8 mouse cellular contexts compared by ENCODE assay signal in the genomic region with DNA sequence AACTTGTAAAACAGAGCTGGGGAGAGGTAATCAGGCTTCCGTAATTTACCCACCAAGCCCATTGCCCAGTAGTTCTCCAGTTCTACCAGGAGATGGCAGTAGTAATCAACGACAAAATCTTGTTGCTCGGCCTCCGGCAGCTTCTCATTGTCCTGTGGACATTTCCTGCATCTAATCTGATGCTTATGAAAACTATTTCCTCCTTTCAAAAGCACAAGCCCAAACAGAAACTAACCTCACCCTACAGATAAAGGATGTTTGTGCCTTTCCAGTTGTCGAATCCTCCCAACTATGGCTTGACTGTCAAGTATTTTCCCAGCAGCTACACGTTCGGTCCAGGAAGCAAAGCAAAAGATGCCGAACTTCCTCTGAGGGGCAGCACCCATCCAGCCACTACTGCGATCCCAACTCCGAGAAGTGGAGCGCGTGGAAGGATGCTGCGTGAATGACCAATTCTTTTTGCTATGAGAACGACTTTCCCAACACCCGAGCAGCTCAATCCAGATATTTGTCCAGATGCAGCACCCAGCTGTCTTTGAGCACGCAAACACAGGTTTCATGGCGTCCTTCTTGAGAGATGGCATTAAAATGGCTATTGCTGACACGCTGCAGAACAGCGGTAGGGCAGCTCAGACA.
DNase-seq lines count a peak whose midpoint lies in the region; ATAC-seq and TF ChIP-seq lines count a peak whose summit lies in the region.

No protein-coding gene starts in this region.

- H3K9ac ChIP-seq in forebrain, postnatal 0 days = peak overlapping the region; percentile 52
- H3K9ac ChIP-seq in hindbrain, embryonic 12.5 days = peak overlapping the region; percentile 62
- H3K9ac ChIP-seq in lung, embryonic 16.5 days (ENCODE audit: low read length) = peak overlapping the region; percentile 68

- no peaks in the 10 kb centered on the region; the same call in 1 of the 2 replicates for H3K4me1 ChIP-seq in forebrain, postnatal 0 days (ENCODE audit: insufficient read depth)
- H3K4me1 ChIP-seq in hindbrain, embryonic 12.5 days = 0 out of 2 replicates have a peak, but pooled peaks cover 5% of the 10 kb centered on the region
- peaks cover 15% of the 10 kb centered on the region; the same call in 1 of the 2 replicates for H3K4me1 ChIP-seq in lung, embryonic 16.5 days (replicated peaks; ENCODE audit: control insufficient read depth, insufficient read depth, low read length)
- no peaks in the 10 kb centered on the region for H3K4me1 ChIP-seq in olfactory bulb, adult 2 months (ENCODE audit: control insufficient read depth, insufficient read depth, low read length)

- H3K9me3 ChIP-seq in forebrain, postnatal 0 days (ENCODE audit: low read length) = no peaks in the 10 kb centered on the region
- no peaks in the 10 kb centered on the region for H3K9me3 ChIP-seq in hindbrain, embryonic 12.5 days (replicated peaks)
- no peaks in the 10 kb centered on the region for H3K9me3 ChIP-seq in lung, embryonic 16.5 days (ENCODE audit: control insufficient read depth, low read length)

- H3K36me3 ChIP-seq in forebrain, postnatal 0 days (ENCODE audit: insufficient read depth) = no peaks in the 10 kb centered on the region
- no peaks in the 10 kb centered on the region for H3K36me3 ChIP-seq in hindbrain, embryonic 12.5 days
- no peaks in the 10 kb centered on the region for H3K36me3 ChIP-seq in lung, embryonic 16.5 days (ENCODE audit: control insufficient read depth, insufficient read depth, low read length)

- no peak overlapping the region; the same call in 1 of the 2 replicates for H3K27ac ChIP-seq in forebrain, postnatal 0 days (ENCODE audit: low read depth, low read length)
- H3K27ac ChIP-seq in hindbrain, embryonic 12.5 days = no peak overlapping the region
- peak overlapping the region; percentile 96 for H3K27ac ChIP-seq in lung, embryonic 16.5 days (ENCODE audit: low read length)
- peak overlapping the region; percentile 0; the same call in 1 of the 2 replicates for H3K27ac ChIP-seq in olfactory bulb, adult 2 months (ENCODE audit: insufficient read depth, low read depth, low read length)

- peaks cover 21% of the 10 kb centered on the region; the same call in 1 of the 2 replicates for H3K27me3 ChIP-seq in forebrain, postnatal 0 days (ENCODE audit: insufficient read depth, low read length)
- peaks cover 37% of the 10 kb centered on the region for H3K27me3 ChIP-seq in hindbrain, embryonic 12.5 days
- H3K27me3 ChIP-seq in lung, embryonic 16.5 days (ENCODE audit: control insufficient read depth, insufficient read depth, low read depth, low read length) = no peaks in the 10 kb centered on the region

- DNase-seq in ES-CJ7 (ENCODE audit: low read depth, low spot score) = peak; percentile 81
- DNase-seq in c-Kit-positive CD71-positive TER-119-positive erythroid progenitor cells, embryonic 14.5 days (ENCODE audit: low spot score) = peak; percentile 42
- DNase-seq in forebrain, postnatal 0 days = peak; percentile 89
- DNase-seq in layer of hippocampus, postnatal 10 days (ENCODE audit: low spot score in 2 of 2) = peak; percentile 66 to 75
- DNase-seq in thymus, postnatal 10 days (ENCODE audit: low spot score in 2 of 2) = peak; percentile 52 to 78

- 1% methylated on average over 19 of the region's 19 CpGs for WGBS in forebrain, postnatal 0 days
- under 1% methylated on average over 19 of the region's 19 CpGs for whole genome bisulfite sequencing in hindbrain, embryonic 12.5 days
- under 1% methylated on average over 19 of the region's 19 CpGs for WGBS in lung, embryonic 16.5 days
- WGBS in olfactory bulb, adult 2 months = under 1% methylated on average over 19 of the region's 19 CpGs

- H3K4me3 ChIP-seq in forebrain, postnatal 0 days (ENCODE audit: low read depth, low read length) = peak overlapping the region; percentile 48
- H3K4me3 ChIP-seq in hindbrain, embryonic 12.5 days = peak overlapping the region; percentile 42
- peak overlapping the region; percentile 42 for H3K4me3 ChIP-seq in lung, embryonic 16.5 days (ENCODE audit: low read length)
- peak overlapping the region; percentile 34 for H3K4me3 ChIP-seq in olfactory bulb, adult 2 months (ENCODE audit: insufficient read depth, low read depth, low read length)

- no peak for TF ChIP-seq POLR2A in olfactory bulb, adult 2 months (IDR thresholded peaks at IDR 0.05; ENCODE audit: insufficient read depth, low read depth, low read length)

- ATAC-seq in forebrain, postnatal 0 days = peak; percentile 82
- no peak; the same call in 1 of the 2 replicates for ATAC-seq in hindbrain, embryonic 12.5 days (ENCODE audit: low FRiP score)
- ATAC-seq in lung, embryonic 16.5 days (ENCODE audit: low read depth) = peak; percentile 83

- peak overlapping the region; percentile 78 for H3K4me2 ChIP-seq in forebrain, postnatal 0 days (ENCODE audit: low read depth)
- peak overlapping the region; percentile 69 for H3K4me2 ChIP-seq in hindbrain, embryonic 12.5 days (replicated peaks)
- peak overlapping the region; percentile 75 for H3K4me2 ChIP-seq in lung, embryonic 16.5 days (ENCODE audit: low read depth, low read length)

- peak; percentile 83 for TF ChIP-seq CTCF in forebrain, postnatal 0 days (IDR thresholded peaks at IDR 0.05; ENCODE audit: low read depth)
- TF ChIP-seq CTCF in olfactory bulb, adult 2 months (IDR thresholded peaks at IDR 0.05; ENCODE audit: insufficient read depth, low read depth, low read length) = no peak

Comparison
In these comparisons a context has a peak if more than half of its experiments do, and no peak if none do; other contexts are left out.
1. H3K27ac ChIP-seq: peak in lung, embryonic 16.5 days (single experiment) and olfactory bulb, adult 2 months (single experiment); none in forebrain, postnatal 0 days (single experiment) and hindbrain, embryonic 12.5 days (single experiment).
2. Peak in every context shown above with its lines, with median percentiles within 50 percentile points of each other: DNase-seq, H3K4me2 ChIP-seq, H3K4me3 ChIP-seq and H3K9ac ChIP-seq.